Mouse (Mus musculus): ENCODE measurements around the gene Phf1. TPM values are rescaled to one million over a fixed set of nuclear protein-coding genes. Genes with fewer than 3 reads are reported as not detected.

Gene Phf1
- polyA plus RNA-seq, 1 experiment from 2014 or later: 17.4 TPM

DNA sequence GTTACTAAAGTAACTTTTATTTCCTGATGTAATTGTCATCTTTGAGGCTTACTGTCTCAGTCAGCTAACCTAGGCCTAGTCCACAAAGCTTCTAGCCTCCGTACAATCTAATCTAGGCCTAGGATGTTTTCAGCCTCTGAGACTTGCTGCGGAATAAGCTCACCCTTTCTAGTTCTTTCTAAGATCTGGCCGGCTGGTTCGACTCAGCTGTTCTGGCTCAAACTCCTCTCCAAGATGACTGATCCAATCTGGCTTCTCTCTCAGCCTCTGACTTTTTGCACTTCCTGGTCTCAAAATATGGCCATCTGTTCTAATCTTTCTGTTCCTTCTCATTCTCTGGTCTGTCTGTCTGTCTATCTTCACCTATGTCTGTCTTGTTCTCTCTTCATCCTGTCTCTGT, 50.5 kb downstream of the Phf1 start:
- Histone ChIP-seq H3K9me3 (replicated peaks) (no peaks in the 10 kb centered on the region), H3K27me3 (no peaks in the 10 kb centered on the region), H3K27ac (replicated peaks) (no peak overlapping the region), H3K4me1 (no peaks in the 10 kb centered on the region), H3K36me3 (peaks cover 10% of the 10 kb centered on the region), H3K4me2 (replicated peaks) (no peak overlapping the region), H3K9ac (no peak overlapping the region), H3K4me3 (replicated peaks) (no peak overlapping the region)
- WGBS: 92% methylated on average over 4 of the region's 4 CpGs
- no peak for ATAC-seq (ENCODE audit: insufficient number of reproducible peaks, low FRiP score, low TSS enrichment, low read depth)

- Histone ChIP-seq H3K27ac (replicated peaks) (no peak overlapping the region), H3K27me3 (no peaks in the 10 kb centered on the region), H3K36me3 (no peaks in the 10 kb centered on the region), H3K4me3 (replicated peaks) (no peak overlapping the region), H3K4me2 (replicated peaks) (no peak overlapping the region), H3K4me1 (no peaks in the 10 kb centered on the region), H3K9ac (no peak overlapping the region), H3K9me3 (replicated peaks) (no peaks in the 10 kb centered on the region)
- no peak for ATAC-seq (ENCODE audit: insufficient number of reproducible peaks, low FRiP score, low TSS enrichment, low read depth)
- WGBS: 80% methylated on average over 10 of the region's 10 CpGs
These were observed 52.8 kb downstream of the Phf1 start for GRCm38 (mm10) chr17:26985503-26986179.

Small RNAs within 50 kb of the gene (microRNA-seq; reads per million reads assigned to microRNA genes)
- not detected for gene Gm27775 (ENCODE audit: borderline number of aligned reads)
- 0.52 reads per million for gene Mir3083 (ENCODE audit: borderline number of aligned reads)
- gene Mir6968 (ENCODE audit: borderline number of aligned reads): not detected

Other genes starting within 250 kb of the Phf1 start
- 7.5 and 9.3 TPM in 2 replicates for gene Crebrf, start 217.4 kb upstream of the Phf1 start, polyA plus RNA-seq (2015; fragmentation: Nextera tagmentation; extraction: Ambion mirVana)
- 47.8 and 49.6 TPM in 2 replicates for gene Bnip1, start 152.0 kb upstream of the Phf1 start, polyA plus RNA-seq (2015; fragmentation: Nextera tagmentation; extraction: Ambion mirVana)
- 8.8 and 11.4 TPM in 2 replicates for gene Nkx2-5, start 88.0 kb upstream of the Phf1 start, polyA plus RNA-seq (2015; fragmentation: Nextera tagmentation; extraction: Ambion mirVana)
- gene Kifc5b, start 16.0 kb upstream of the Phf1 start, polyA plus RNA-seq (2015; fragmentation: Nextera tagmentation; extraction: Ambion mirVana): 6.5 and 7.4 TPM in 2 replicates
- 172 and 180 TPM in 2 replicates for gene Cuta, start 6.5 kb downstream of the Phf1 start, polyA plus RNA-seq (2015; fragmentation: Nextera tagmentation; extraction: Ambion mirVana)
- gene Syngap1, start 8.2 kb downstream of the Phf1 start, polyA plus RNA-seq (2015; fragmentation: Nextera tagmentation; extraction: Ambion mirVana): 2.2 and 3.2 TPM in 2 replicates
- 13.8 and 15.6 TPM in 2 replicates for gene Zbtb9, start 40.1 kb downstream of the Phf1 start, polyA plus RNA-seq (2015; fragmentation: Nextera tagmentation; extraction: Ambion mirVana)
- gene Bak1, start 96.0 kb downstream of the Phf1 start, polyA plus RNA-seq (2015; fragmentation: Nextera tagmentation; extraction: Ambion mirVana): 5.6 and 7.3 TPM in 2 replicates
- gene Itpr3, start 124.3 kb downstream of the Phf1 start, polyA plus RNA-seq (2015; fragmentation: Nextera tagmentation; extraction: Ambion mirVana): 5.3 TPM in 2 replicates
- gene Uqcc2, start 200.9 kb downstream of the Phf1 start, polyA plus RNA-seq (2015; fragmentation: Nextera tagmentation; extraction: Ambion mirVana): 301 and 312 TPM in 2 replicates
- 0.81 and 0.91 TPM in 2 replicates for gene Ip6k3, start 234.7 kb downstream of the Phf1 start, polyA plus RNA-seq (2015; fragmentation: Nextera tagmentation; extraction: Ambion mirVana)